Mouse (Mus musculus): ENCODE data around the gene Cdx2.

DNA sequence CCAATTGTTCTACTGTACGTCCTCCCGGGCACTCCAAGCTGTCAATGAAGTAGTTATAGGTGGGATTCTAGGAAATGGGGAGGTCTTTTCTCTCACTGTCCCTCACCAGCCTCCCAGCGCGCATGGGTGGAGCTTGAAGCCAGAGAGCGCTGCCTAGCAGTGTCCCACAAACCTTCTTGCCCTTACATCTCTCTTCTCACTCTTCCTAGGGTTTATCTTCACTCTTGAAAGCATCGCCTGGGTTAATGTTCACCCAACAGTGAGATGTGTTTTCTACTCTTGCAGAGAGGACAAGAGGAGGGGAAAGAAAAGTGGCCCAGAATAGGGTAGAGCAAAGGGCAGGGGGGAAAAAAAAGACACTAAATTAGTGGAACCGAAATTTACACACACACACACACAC, 10.3 kb upstream of the Cdx2 start:
- TF ChIP-seq UBTF (IDR thresholded peaks at IDR 0.05; ENCODE audit: low read depth, low read length) (no peak), MAX (IDR thresholded peaks at IDR 0.05; ENCODE audit: low read length) (no peak), CTCF (conservative IDR thresholded peaks at IDR 0.05 in 1 of 2, IDR thresholded peaks at IDR 0.05 in 1 of 2; ENCODE audit: low read depth in 2 of 2, low read length in 2 of 2) (no peak), E2F4 (IDR thresholded peaks at IDR 0.05; ENCODE audit: insufficient replicate concordance, low read depth, low read length) (no peak), ELF1 (IDR thresholded peaks at IDR 0.05; ENCODE audit: low read depth, low read length) (no peak), TCF12 (IDR thresholded peaks at IDR 0.05; ENCODE audit: low read depth, low read length) (no peak), ZMIZ1 (IDR thresholded peaks at IDR 0.05; ENCODE audit: low read depth, low read length) (no peak), MXI1 (IDR thresholded peaks at IDR 0.05; ENCODE audit: low read depth, low read length) (no peak), EP300 (IDR thresholded peaks at IDR 0.05; ENCODE audit: low read length) (no peak), USF1 (IDR thresholded peaks at IDR 0.05; ENCODE audit: low read depth, low read length) (no peak), POLR2AphosphoS2 (IDR thresholded peaks at IDR 0.05; ENCODE audit: low read depth, low read length) (no peak), ZC3H11A (IDR thresholded peaks at IDR 0.05; ENCODE audit: low read depth, low read length) (no peak), RCOR1 (conservative IDR thresholded peaks at IDR 0.05; ENCODE audit: low read depth, low read length) (no peak), TBP (conservative IDR thresholded peaks at IDR 0.05; ENCODE audit: low read depth, low read length) (no peak)
